Mouse (Mus musculus) erythroid progenitor cell, adult 5-6 weeks (primary cell): ENCODE results near the gene Gm20708. TPM values are rescaled to one million over a fixed set of nuclear protein-coding genes. Genes with fewer than 3 reads are reported as not detected.

Experiments
- ATAC-seq: replicated peaks from 2 replicates; pipeline ENCODE4 v1.8.0; 2016; ENCODE audit warnings: moderate number of reproducible peaks, mild to moderate bottlenecking, moderate TSS enrichment, inconsistent platforms; ENCODE audit not compliant: poor library complexity, low FRiP score, severe bottlenecking
- total RNA-seq, 2 experiments: library from RNA; stranded (forward) in 1 of 2; stranded (reverse) in 1 of 2; fragments of 150-400 nt in 1 of 2; fragments of 186-747, 209-891 nt in 1 of 2; gene quantifications; 2 replicates each; pipeline versions ENCODE4 v1.2.3 to v1.2.4; 2015 to 2017; ENCODE audit warnings: low replicate concordance in 2 of 2

Gene Gm20708
- total RNA-seq, 2 experiments from 2014 or later: 3.4 to 72.1 TPM

DNA sequence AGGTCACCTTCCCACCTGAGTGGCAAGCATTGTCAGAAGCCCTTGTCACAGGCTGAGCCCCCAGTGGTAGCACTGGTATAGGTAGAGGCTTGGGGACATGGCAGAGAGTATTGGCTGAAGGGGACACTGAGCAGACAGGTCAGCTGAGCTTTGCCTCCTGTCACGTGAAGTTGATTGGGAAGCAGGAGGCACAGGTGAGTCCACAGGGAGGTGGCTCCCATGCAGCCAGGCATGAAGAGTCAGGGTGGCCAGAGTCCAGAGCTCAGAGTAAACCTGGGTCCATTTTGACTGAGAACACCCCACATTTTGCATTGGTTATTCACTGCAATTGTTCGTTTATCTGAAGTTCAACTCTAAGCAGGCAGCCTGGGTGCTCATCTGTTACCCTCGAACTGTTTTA lies 43.4 kb downstream of the Gm20708 start:
- ATAC-seq: no peak

- no peak for ATAC-seq
Observed at GRCm38 (mm10) chr11:117854241-117854640, 44.8 kb downstream of the Gm20708 start.

DNA sequence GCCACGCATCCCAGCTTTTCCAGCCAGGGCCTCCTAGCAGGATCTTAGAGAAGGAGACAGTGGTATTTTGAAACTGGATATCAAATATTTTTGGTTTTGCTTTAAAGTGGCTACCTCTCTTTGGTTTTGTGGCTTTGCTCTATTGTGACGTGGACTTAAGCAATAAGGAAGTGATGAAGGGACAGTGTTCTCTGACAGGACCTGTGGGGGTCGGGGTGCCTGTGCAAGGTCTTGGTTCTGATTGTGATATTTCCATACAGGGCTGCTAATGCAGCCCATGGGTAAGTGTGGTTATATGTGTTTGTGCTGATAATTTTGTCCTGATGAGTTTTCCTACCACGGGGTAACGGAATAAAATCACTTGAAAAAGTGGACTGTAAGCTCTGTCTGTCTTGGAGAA lies 45.9 kb downstream of the Gm20708 start:
- no peak for ATAC-seq

DNA sequence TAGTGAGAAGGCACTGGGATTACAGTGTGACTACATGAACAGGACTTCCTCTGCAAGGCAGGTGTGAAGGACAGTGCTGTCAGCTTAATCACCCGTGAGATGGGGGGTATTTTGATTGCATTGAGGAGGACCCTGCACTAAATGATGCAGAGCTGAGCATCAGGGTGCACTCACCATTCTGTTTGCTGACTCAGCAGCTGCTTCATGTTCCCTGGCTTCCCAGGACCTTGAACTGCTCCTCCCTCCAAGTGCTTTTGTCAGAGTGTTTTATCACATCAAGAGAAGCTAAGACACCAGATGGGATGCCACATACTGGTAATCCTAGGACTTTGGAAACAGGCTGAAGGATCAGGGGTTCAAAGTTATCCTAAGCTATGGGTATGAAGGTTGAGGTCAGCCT lies 46.5 kb downstream of the Gm20708 start:
- no peak for ATAC-seq

DNA sequence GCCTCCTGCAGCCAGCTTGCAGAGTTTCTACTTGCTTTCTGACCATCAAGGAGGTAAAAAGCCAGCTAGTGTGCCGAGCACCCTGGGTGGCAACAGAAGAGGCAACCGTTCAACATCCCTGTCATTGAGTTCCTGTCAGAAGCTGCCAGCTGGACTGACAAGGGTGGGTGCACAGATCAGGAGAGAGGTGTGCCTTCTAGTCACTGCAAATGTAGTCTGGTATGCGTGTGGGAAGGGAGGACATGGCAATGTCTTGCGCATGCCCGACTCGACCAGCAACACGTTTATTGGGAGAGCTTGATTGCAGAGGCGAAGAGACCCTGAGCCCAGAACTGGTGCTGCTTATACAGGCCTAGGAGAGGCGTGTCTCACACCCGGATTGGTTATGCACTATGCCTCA lies 48.0 kb downstream of the Gm20708 start:
- peak; percentile 26; the same call in 1 of the 2 replicates for ATAC-seq

GRCm38 (mm10) chr11:117858392-117858791 lies 48.9 kb downstream of the Gm20708 start:
- ATAC-seq: no peak

DNA sequence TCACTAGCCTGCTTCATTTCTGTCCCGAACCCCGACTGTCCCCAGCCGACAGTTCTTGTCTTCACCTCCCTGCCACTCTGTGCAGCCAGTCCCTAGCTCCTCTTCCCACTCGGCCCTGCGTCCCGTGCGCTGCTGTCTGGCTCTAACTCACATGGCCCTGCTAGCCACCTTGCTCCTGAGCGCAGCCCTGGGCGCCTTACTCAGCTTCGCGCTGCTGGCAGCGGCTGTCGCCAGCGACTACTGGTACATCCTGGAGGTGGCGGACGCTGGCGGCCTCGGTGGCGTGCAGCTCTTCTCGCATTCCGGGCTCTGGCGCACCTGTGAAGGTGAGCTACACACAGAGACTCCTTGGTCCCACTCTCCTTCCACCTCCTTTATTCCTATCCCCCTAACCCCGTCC lies 51.1 kb downstream of the Gm20708 start, which contains the start of gene Tmem235:
Gene Tmem235 (plus strand): TSS at position 152 of the 400 bp plus-strand sequence.
- ATAC-seq: no peak

DNA sequence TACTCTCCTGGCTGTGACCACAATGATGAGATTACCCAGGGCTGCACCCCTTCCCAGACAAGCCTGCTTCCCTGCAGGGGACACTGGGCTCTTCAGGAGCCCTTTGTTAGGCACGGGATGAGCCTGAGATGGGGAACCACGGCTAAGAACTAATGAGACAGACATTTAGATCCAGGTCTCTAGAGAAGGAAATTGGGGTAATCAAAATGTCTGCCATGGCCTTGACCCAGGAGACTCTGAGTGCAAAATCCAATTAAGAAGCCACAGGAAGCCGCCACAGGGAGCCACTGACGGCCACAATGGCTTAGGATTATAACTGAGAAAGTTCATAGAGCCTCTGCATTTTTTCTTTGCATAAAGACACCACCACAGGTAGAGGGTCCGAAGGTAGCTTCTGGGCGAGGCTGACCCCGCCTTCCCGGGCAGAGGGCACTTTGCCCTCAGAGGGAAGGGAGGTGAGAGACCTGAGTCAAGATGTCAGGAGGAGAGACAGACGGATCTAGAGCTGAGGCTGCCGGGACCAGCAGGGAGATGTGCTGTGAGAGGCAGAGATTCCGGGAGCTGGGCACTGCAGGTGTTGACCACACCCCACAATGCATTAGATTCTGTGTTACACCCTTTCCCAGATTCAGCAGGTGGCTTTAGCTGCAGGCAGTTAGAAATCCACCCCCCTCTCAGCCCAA lies 53.8 kb downstream of the Gm20708 start:
- ATAC-seq: no peak

- ATAC-seq: no peak
Observed at GRCm38 (mm10) chr11:117864805-117865204, 55.3 kb downstream of the Gm20708 start.

DNA sequence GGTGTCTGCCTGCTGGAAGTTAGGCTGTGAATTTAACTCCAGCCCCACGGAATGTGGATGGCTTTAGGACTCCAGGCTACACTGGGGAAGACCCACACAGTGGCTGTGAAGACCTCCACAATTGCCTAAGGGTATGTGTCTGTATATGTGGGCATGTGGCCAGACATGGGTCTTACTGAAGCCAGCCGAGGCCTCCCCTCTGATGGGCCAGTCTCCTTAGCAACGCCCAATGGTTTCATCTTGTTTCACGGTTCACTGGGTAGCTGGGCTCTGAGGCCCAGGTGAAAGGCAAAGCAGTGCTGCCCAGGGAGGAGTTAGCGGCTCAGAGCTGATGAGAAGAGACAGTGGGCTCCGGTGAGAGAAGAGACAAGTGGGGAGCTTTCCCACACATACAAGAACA lies 56.5 kb downstream of the Gm20708 start:
- ATAC-seq: no peak

DNA sequence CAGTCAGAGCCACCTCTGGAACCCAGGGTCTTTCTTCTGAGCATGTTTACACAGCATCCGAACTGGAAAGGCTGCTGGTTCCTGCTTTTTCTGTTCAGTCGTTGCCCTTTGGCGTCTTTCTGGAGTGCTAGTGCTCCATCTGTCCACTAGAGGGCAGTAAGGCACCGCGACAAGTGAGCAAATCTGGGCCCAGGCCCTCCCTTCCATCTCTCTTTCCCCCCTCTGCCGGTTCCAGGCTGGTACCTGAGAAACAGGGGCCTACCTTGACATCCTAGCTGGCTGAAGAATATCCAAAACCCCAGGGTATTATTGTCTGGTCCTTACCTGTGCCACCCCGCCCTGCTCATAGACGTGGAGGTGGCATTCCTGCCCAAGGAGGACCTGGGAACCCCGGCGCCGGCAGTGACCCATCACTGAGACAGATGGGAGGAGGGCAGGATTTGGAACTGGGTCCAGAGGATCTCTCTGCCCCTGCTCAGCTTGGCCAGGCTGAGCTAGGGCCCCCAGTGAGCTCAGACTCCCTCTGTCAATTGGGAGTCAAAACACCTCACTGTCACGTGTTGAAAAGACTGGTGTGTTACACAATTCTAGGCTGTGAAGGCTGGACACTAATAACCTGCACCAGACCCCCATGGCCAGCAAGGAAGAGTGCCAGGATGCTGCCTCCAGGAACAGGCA lies 61.4 kb downstream of the Gm20708 start:
- ATAC-seq: peak; percentile 63

DNA sequence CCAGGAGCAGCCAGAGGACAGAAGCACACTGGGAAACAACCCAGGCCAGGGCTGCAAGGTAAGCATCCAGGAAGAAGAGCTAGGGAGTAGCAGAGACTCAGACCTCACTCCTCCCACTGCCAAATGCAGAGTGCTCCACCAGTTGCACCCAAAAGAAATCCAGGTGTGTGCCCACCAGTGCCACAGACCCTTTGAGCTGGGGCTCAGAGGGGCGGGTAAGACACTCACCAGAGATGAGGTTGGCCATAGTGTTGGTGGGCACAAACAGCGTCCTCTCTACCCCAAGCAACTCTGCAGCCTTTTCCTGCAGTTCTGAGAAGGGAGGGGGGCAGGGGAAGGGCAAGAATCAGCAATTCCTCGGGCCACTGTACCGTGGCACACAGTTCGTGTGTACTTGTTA lies 61.9 kb downstream of the Gm20708 start:
- no peak for ATAC-seq

DNA sequence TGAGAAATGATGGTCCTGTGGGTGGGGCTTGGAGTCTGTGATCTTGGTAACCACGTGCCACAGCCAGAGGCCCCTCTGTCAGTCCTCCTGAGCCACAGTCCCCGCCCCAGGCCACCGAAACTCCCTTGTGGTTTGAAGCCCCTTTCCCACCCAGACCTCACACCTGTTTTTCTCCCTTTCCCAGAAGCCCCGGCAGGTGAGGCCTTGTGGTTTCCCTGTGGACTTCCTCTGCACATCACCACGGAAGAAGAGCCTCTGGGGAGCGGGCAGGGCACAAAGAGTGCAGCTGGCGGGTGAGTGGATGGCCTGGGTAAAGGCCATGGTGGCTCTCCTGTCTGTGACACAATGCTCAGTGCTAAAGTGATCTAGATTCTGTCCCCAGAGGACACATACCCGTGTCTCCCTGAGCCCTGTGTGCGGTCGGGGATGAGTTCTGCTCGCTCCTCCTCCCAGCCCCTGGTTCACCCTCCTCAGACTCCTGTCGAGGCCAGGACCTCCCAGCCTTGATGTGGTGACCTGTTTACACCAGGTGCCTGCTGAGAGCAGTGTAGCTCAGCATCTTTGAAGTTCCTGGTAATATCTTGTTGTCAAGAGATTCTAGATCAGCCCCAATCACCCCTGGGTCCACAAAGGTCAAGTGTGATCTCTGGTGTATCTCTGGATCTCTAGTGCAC lies 62.6 kb downstream of the Gm20708 start:
- ATAC-seq: no peak

- no peak for ATAC-seq
Observed at GRCm38 (mm10) chr11:117872861-117873608, 63.6 kb downstream of the Gm20708 start, which contains the start of gene Tha1. Tha1 (minus strand) TSS chr11:117873481.

DNA sequence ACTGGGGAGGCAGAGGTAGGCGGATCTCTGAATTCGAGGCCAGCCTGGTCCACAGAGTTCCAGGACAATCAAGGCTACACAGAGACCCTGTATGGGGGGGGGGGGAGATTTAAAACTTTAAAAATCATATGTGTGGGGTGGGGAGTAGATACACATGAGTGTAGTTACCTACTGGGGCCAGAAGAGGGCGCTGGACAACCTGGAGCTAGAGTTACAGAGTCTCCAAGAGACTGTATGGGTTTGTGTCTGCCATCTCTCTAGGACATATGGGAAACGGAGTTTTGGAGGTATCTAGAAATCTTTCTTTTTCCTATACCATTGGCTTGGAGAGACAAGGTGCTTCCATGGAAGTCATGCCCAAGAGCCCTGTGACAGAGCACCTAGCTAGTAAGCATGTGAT lies 65.0 kb downstream of the Gm20708 start:
- no peak for ATAC-seq

GRCm38 (mm10) chr11:117875681-117876080 lies 66.2 kb downstream of the Gm20708 start:
- ATAC-seq: no peak

GRCm38 (mm10) chr11:117877917-117878745 lies 68.7 kb downstream of the Gm20708 start:
- ATAC-seq: no peak

DNA sequence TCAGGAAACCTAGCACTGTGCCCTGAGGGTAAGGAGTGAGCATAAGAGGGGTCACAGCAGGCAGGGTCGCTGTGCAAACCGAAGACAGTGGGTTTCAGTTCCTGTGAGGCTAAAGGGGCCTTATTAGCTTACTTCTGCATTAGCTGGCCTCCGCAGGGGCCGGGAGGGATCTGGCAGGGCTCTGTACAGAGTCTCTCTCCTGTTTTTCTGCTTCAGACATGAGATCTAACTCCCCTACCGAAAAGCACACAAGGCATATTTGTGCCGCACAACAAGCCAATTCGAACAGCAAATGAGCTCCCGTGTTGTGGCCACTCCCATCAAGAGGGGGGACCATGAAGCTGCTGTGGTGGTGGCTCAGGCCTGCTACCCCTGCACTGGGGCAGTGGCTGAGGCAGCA lies 69.4 kb downstream of the Gm20708 start:
- ATAC-seq: no peak

DNA sequence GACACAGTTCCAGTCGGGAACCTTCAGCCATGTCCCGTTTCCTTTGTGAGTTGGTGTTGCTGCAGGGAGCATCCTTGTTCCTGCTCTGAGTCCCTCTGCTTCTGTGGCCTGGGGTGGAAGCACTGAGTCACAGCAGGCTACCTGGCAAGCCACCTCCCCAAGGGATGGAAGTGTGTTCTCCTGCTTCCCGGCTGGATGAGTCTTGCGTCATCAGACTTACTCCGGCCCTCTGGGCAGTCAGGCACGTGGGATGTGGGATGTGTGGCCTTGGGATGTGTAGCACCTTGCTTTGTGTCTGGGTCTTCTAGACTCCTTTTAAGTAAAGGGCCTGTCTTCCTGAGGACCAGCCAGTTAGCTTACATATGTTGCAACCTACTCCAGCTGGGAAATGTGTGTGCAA lies 70.2 kb downstream of the Gm20708 start:
- no peak for ATAC-seq
